Mouse (Mus musculus) adipocyte (in vitro differentiated cells): Measurements from ENCODE around the gene Elmsan1.

ENCODE experiments used
- DNase-seq: peaks from one replicate; pipeline ENCODE4 v3.0.0-alpha.2; 2016; ENCODE audit warnings: low spot score

Elmsan1 gene

GRCm38 (mm10) chr12:84099605-84100004 lies 119.1 kb downstream of the Elmsan1 start:
- DNase-seq = no peak
